In genomic region chr8:42197257-42197656, GRCm38 (mm10) we compare ENCODE assay signal across 20 mouse cellular contexts.
DNase-seq lines count a peak whose midpoint lies in the region; ATAC-seq and TF ChIP-seq lines count a peak whose summit lies in the region.
"Had no signal": no experiment of that assay in that cellular context is flagged by ENCODE, and none has a peak within 500 bp of the region (broad histone marks: within the 10 kb centered on the region; RNA-seq: fewer than 3 reads in every experiment).

No protein-coding gene starts in this region.

- no peak for TF ChIP-seq CTCF in midbrain, postnatal 0 days (IDR thresholded peaks at IDR 0.05)
- TF ChIP-seq CTCF in brain, embryonic 14.5 days (IDR thresholded peaks at IDR 0.05; ENCODE audit: borderline replicate concordance, extremely low read depth, insufficient read depth, insufficient read length) = no peak

- H3K4me1 ChIP-seq in hindbrain, embryonic 14.5 days (replicated peaks; ENCODE audit: control insufficient read depth, insufficient read depth, low read length) = no peaks in the 10 kb centered on the region
- no peaks in the 10 kb centered on the region for H3K4me1 ChIP-seq in hindbrain, embryonic 12.5 days
- no peaks in the 10 kb centered on the region for H3K4me1 ChIP-seq in midbrain, postnatal 0 days (ENCODE audit: insufficient read depth, low read length)
- H3K4me1 ChIP-seq in midbrain, embryonic 13.5 days (replicated peaks) = no peaks in the 10 kb centered on the region
- H3K4me1 ChIP-seq: embryonic facial prominence, embryonic 10.5 days; heart, embryonic 13.5 days; hindbrain, embryonic 15.5 days had no signal

- H3K4me3 ChIP-seq in hindbrain, embryonic 14.5 days (replicated peaks; ENCODE audit: low read length) = no peak overlapping the region
- H3K4me3 ChIP-seq in hindbrain, embryonic 12.5 days = no peak overlapping the region
- no peak overlapping the region for H3K4me3 ChIP-seq in midbrain, postnatal 0 days (ENCODE audit: low read depth, low read length)
- H3K4me3 ChIP-seq in midbrain, embryonic 13.5 days (replicated peaks) = no peak overlapping the region
- H3K4me3 ChIP-seq: embryonic facial prominence, embryonic 10.5 days; heart, embryonic 13.5 days; hindbrain, embryonic 15.5 days had no signal

- no peak for TF ChIP-seq POLR2A in brain, embryonic 14.5 days (IDR thresholded peaks at IDR 0.05; ENCODE audit: borderline replicate concordance, extremely low read depth, insufficient read depth, insufficient read length, poor library complexity, severe bottlenecking)

- H3K9me3 ChIP-seq in hindbrain, embryonic 14.5 days (ENCODE audit: control insufficient read depth, low read length) = no peaks in the 10 kb centered on the region
- no peaks in the 10 kb centered on the region for H3K9me3 ChIP-seq in hindbrain, embryonic 12.5 days (replicated peaks)
- no peaks in the 10 kb centered on the region for H3K9me3 ChIP-seq in midbrain, postnatal 0 days (ENCODE audit: low read length)
- no peaks in the 10 kb centered on the region for H3K9me3 ChIP-seq in midbrain, embryonic 13.5 days
- H3K9me3 ChIP-seq: embryonic facial prominence, embryonic 10.5 days; heart, embryonic 13.5 days; hindbrain, embryonic 15.5 days had no signal

- no peak overlapping the region for H3K4me2 ChIP-seq in hindbrain, embryonic 14.5 days (replicated peaks)
- H3K4me2 ChIP-seq in hindbrain, embryonic 12.5 days (replicated peaks) = no peak overlapping the region
- H3K4me2 ChIP-seq in midbrain, postnatal 0 days (ENCODE audit: low read depth, low read length, poor library complexity, severe bottlenecking) = no peak overlapping the region
- H3K4me2 ChIP-seq in midbrain, embryonic 13.5 days (replicated peaks) = no peak overlapping the region
- H3K4me2 ChIP-seq: heart, embryonic 13.5 days; hindbrain, embryonic 15.5 days had no signal

- no peak overlapping the region for H3K27ac ChIP-seq in hindbrain, embryonic 14.5 days
- H3K27ac ChIP-seq in hindbrain, embryonic 12.5 days = no peak overlapping the region
- H3K27ac ChIP-seq in midbrain, postnatal 0 days (ENCODE audit: low read depth, low read length) = no peak overlapping the region
- no peak overlapping the region for H3K27ac ChIP-seq in midbrain, embryonic 13.5 days
- H3K27ac ChIP-seq: embryonic facial prominence, embryonic 10.5 days; heart, embryonic 13.5 days; hindbrain, embryonic 15.5 days had no signal

- no peak for ATAC-seq in hindbrain, embryonic 14.5 days (ENCODE audit: low FRiP score)
- ATAC-seq in hindbrain, embryonic 12.5 days (ENCODE audit: low FRiP score) = no peak
- no peak for ATAC-seq in midbrain, postnatal 0 days (ENCODE audit: low FRiP score)
- no peak for ATAC-seq in midbrain, embryonic 13.5 days

- H3K9ac ChIP-seq in hindbrain, embryonic 14.5 days = no peak overlapping the region
- H3K9ac ChIP-seq in hindbrain, embryonic 12.5 days = no peak overlapping the region
- H3K9ac ChIP-seq in midbrain, postnatal 0 days (replicated peaks; ENCODE audit: low read length, poor library complexity, severe bottlenecking) = no peak overlapping the region
- H3K9ac ChIP-seq in midbrain, embryonic 13.5 days (replicated peaks) = no peak overlapping the region
- H3K9ac ChIP-seq: heart, embryonic 13.5 days; hindbrain, embryonic 15.5 days had no signal

- DNase-seq in cerebellum, postnatal 14 days = peak; percentile 83 to 86
- DNase-seq in cerebellum, postnatal 36 days = no peak
- peak; percentile 44 for DNase-seq in hindbrain, embryonic 14.5 days (ENCODE audit: low spot score)
- peak; percentile 74 for DNase-seq in midbrain, postnatal 0 days (ENCODE audit: low spot score)
- DNase-seq in brain, embryonic 14.5 days (ENCODE audit: low read depth) = peak; percentile 66
- DNase-seq in lung, postnatal 10 days = no peak
- DNase-seq: adrenal gland, adult 2 months; adrenal gland, postnatal 25 days; cerebellum, adult 11-12 months; gastrocnemius, postnatal 36 days; heart, adult 11 months; heart, postnatal 36 days; kidney, adult 11 months; kidney, adult 9 months had no signal

- H3K36me3 ChIP-seq in hindbrain, embryonic 14.5 days (replicated peaks; ENCODE audit: control insufficient read depth, insufficient read depth) = no peaks in the 10 kb centered on the region
- H3K36me3 ChIP-seq in hindbrain, embryonic 12.5 days = no peaks in the 10 kb centered on the region
- H3K36me3 ChIP-seq in midbrain, postnatal 0 days (ENCODE audit: insufficient read depth, low read length) = no peaks in the 10 kb centered on the region
- H3K36me3 ChIP-seq in midbrain, embryonic 13.5 days = no peaks in the 10 kb centered on the region
- H3K36me3 ChIP-seq: embryonic facial prominence, embryonic 10.5 days; heart, embryonic 13.5 days; hindbrain, embryonic 15.5 days had no signal

- 70% methylated on average over 5 of the region's 5 CpGs for whole genome bisulfite sequencing in hindbrain, embryonic 14.5 days
- whole genome bisulfite sequencing in hindbrain, embryonic 12.5 days = 80% methylated on average over 5 of the region's 5 CpGs
- whole genome bisulfite sequencing in midbrain, postnatal 0 days = 70% methylated on average over 5 of the region's 5 CpGs
- 80% methylated on average over 5 of the region's 5 CpGs for WGBS in midbrain, embryonic 13.5 days

- no peaks in the 10 kb centered on the region for H3K27me3 ChIP-seq in hindbrain, embryonic 14.5 days (ENCODE audit: control insufficient read depth, insufficient read depth, low read length)
- no peaks in the 10 kb centered on the region for H3K27me3 ChIP-seq in hindbrain, embryonic 12.5 days
- H3K27me3 ChIP-seq in midbrain, postnatal 0 days (ENCODE audit: insufficient read depth, low read length) = no peaks in the 10 kb centered on the region
- H3K27me3 ChIP-seq in midbrain, embryonic 13.5 days = no peaks in the 10 kb centered on the region
- H3K27me3 ChIP-seq: CH12.LX; heart, embryonic 13.5 days; hindbrain, embryonic 15.5 days had no signal

Comparison
In these comparisons a context has a peak if more than half of its experiments do, and no peak if none do; other contexts are left out.
1. DNase-seq: peak in cerebellum, postnatal 14 days (2 of 2), hindbrain, embryonic 14.5 days (single experiment), midbrain, postnatal 0 days (single experiment) and brain, embryonic 14.5 days (single experiment); none in cerebellum, postnatal 36 days (0 of 2) and lung, postnatal 10 days (single experiment).